Mouse (Mus musculus) heart, postnatal 0 days (tissue): ENCODE measurements around the gene Dlg2.
A peak's percentile ranks its signal among the peaks of the same experiment; 100 is the strongest.

Source experiments
- CTCF ChIP-seq: IDR thresholded peaks from 2 replicates; pipeline ENCODE4 v1.5.1; 2016; ENCODE audit warnings: antibody characterized with exemption, control low read depth, low read depth
- EP300 ChIP-seq: IDR thresholded peaks from 2 replicates; pipeline ENCODE4 v1.6.1; 2016; ENCODE audit warnings: antibody characterized with exemption, low read depth

GRCm38 (mm10) chr7:92027049-92027448, 1550.6 kb downstream of the Dlg2 start:
- no peak for TF ChIP-seq EP300
- TF ChIP-seq CTCF = peak; percentile 84
